Mouse (Mus musculus): ENCODE data around the gene Gdpd3.
A peak's percentile ranks its signal among the peaks of the same experiment; 100 is the strongest.

Gene Gdpd3

GRCm38 (mm10) chr7:126803751-126804150 lies 37.6 kb downstream of the Gdpd3 start:
- DNase-seq (ENCODE audit: low read depth, low spot score): no peak

GRCm38 (mm10) chr7:126806956-126807355 lies 40.8 kb downstream of the Gdpd3 start:
- no peak for DNase-seq (ENCODE audit: low read depth, low spot score)

DNA sequence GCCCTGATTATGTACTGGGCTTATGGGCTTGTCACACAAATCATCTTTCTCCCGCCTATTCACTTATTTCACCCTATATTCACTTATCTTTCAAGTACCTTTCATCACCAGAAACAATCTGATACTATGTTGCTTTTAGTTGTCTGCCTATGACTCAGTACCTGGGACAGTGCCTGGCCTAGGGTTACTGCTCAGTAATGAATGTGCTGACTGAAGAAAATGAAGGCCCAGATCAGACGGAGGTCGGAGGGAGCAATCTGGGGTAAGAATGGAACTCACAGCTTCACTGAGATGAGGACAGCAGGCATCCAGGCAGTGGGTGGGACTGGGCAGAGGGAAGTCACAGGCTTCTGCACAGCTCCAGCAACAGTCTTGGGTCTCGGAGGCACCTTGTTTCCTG lies 41.3 kb downstream of the Gdpd3 start:
- DNase-seq (ENCODE audit: low read depth, low spot score): no peak

GRCm38 (mm10) chr7:126808703-126809455 lies 42.7 kb downstream of the Gdpd3 start:
- DNase-seq (ENCODE audit: low read depth, low spot score): no peak

DNA sequence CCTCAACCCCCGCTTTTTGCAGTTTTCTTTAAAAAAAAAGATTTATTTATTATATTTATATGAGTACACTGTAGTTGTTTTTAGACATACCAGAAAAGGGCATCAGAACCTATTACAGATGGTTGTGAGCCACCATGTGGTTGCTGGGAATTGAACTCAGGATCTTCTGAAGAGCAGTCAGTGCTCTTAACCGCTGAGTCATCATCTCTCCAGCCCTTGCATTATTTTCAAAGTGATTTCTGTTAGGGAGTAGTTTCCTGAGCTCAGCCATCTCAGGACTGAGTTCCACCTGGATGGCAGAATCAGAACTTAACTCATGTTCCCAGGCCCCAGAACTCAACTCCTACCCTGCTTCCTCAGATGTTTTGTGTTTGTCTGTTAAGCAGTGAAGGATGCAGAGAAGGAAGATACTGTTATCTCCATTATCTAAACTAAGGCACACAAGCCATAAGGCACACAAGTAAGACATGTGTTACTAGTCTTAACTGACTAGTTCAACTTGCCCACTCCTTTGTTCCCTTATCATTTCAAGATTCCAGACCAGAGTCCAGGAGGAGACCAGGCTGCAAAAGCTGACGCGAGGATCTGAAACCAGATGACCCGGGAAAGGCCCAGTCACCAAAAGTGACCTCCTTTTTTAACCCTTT lies 43.7 kb downstream of the Gdpd3 start:
- no peak for DNase-seq (ENCODE audit: low read depth, low spot score)

DNA sequence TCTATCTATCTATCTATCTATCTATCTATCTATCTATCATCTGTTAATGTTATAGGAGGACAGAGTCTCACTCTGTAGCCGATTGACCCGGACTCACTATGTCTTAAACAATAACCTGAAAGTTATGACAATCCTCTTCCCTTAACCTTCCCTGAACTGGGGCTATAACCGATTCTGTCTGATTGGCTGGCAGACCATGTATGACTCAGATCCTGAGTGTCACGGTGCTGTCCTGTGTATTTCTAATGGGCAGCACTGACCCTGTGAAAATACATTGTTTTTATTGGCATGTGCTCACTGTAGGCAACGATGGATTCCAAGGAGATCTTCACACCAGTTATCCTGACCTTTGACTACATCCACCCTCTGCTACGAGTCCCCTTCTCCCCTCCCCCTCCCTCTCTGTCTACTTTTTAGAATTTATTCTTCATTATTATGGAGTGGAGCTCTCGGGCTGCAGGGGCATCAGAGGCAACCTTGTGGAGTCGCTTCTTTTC lies 49.6 kb downstream of the Gdpd3 start:
- DNase-seq (ENCODE audit: low read depth, low spot score): no peak

GRCm38 (mm10) chr7:126816494-126816893 lies 50.4 kb downstream of the Gdpd3 start:
- DNase-seq (ENCODE audit: low read depth, low spot score): no peak

- DNase-seq (ENCODE audit: low read depth, low spot score): no peak
These were observed 51.5 kb downstream of the Gdpd3 start for GRCm38 (mm10) chr7:126817595-126817994.

GRCm38 (mm10) chr7:126818818-126819217 lies 52.7 kb downstream of the Gdpd3 start:
- no peak for DNase-seq (ENCODE audit: low read depth, low spot score)

- peak; percentile 90 for DNase-seq (ENCODE audit: low read depth, low spot score)
These were observed 55.8 kb downstream of the Gdpd3 start for GRCm38 (mm10) chr7:126821835-126822511.

GRCm38 (mm10) chr7:126822741-126823140 lies 56.6 kb downstream of the Gdpd3 start:
- no peak for DNase-seq (ENCODE audit: low read depth, low spot score)

DNA sequence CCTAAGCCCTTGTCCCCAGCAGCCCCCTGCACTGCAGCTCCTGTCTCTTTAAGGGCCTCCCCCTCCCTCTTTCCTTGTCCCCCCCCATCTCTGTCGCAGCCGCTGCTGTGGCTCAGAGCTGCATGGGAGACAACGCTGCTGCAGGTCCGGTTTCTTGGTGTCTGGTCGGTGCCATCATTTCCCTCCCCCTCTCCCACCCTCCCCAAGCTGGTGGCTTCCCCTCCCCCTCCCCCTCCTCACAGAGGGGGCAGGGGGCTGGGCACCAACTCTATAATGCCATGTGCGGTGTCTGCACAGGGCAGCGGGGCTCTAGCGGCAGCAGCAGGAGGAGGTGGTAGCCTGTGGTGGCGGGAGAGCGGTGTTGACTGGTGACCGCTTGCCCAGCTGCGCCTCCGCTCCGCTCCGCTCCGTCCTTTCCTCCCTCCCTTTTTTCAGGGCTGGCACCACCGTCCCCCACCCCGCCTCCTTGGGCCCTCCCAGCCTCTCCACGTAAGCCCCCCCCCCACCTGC lies 57.1 kb downstream of the Gdpd3 start:
- peak; percentile 49 for DNase-seq (ENCODE audit: low read depth, low spot score)

DNA sequence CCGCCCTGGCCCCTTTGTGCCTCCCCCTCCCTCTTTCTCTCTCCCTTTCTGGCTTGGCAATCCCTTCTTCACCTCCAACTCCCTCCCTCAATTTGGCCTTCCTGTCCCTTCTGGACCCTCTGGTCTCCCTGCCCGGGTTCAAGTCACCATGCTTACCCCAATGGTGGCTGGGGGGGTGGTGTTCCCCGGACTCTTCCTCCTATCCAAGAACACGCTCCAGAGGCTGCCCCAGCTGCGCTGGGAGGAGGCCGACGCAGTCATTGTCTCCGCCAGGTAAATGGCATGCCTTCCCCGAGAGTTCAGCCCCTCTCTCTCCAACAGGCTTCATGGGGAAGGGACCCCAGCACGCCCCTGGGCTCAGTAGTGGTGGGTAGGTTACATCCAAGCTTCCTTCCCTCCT lies 57.8 kb downstream of the Gdpd3 start:
- no peak for DNase-seq (ENCODE audit: low read depth, low spot score)
